Mouse (Mus musculus): ENCODE results near the gene Inha.

Gene Inha

DNA sequence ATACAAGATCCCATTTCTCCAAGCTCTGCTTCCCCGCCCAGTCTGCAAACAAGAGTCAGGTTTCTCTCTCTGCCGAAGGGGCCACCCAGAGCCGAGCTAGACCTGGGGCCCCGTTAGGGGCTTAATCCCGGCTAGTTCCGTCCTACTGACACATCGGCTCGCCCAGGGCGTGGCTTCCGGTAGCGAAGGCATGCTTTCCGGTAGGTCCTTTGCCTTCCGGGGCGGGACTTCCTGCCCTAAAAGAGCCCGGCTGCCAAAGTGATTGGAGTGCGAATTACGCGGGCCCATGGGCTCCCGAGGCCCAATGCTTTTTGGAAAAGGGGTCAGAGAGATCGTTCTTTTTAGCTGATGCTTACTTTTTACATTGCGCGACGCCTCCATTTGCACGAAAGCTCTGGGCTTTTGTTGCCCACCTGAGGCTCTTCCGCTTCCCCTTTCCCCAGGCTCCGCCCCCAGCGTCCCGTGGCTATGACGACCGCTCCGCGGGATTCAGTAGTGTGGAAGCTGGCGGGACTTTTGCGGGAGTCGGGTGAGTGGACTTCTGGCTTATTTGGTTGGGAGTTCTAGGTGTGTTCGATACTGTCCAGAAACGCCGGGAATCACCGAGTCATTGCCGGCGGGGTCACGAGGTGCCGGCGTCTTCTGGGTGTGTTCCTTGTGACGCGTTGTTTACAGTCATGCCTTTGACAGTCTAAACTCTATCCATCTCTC is 14.6 kb downstream of the Inha start, which contains the start of gene Stk11ip:
Gene Stk11ip (plus strand): TSS at position 209 of the 711 bp plus-strand sequence.
- peak; percentile 80 to 90 for DNase-seq

DNA sequence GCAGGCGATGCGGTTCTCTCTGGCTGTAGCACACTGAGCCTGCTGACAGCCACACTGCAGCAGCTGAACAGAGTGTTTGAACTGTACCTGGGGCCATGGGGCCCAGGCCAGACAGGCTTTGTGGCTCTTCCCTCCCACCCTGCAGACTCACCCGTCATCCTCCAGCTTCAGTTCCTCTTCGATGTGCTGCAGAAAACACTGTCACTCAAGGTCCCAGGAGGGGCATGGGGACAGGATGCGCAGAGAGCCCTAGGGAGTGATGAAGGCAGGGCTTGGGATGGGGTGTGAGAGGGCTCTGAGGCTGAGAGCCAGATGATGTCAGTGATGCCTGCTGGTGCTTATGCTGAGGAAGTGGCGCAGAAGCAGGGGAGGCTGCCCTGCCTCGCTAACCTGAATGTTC is 17.8 kb downstream of the Inha start:
- DNase-seq, result peak; percentile 46 to 61

DNA sequence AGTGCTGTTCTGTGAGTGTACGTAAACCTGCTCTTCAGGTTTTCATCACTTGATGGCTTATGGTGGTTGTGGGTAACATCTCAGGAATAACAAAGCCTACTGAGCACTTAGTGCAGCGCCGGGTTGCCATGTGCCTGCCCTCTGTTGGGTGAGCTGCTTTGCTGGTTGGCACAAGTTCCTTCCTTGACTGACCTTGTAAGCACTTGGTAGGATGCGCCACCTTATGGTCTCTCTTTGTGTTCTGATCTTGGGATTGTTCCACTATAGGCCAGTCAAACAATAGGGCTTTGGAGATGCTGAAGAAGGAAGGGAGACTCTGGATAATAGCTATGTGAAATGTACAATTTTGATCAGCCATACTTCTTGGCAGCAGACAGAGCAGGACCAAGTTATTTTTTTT is 23.7 kb downstream of the Inha start:
- no peak for DNase-seq

DNA sequence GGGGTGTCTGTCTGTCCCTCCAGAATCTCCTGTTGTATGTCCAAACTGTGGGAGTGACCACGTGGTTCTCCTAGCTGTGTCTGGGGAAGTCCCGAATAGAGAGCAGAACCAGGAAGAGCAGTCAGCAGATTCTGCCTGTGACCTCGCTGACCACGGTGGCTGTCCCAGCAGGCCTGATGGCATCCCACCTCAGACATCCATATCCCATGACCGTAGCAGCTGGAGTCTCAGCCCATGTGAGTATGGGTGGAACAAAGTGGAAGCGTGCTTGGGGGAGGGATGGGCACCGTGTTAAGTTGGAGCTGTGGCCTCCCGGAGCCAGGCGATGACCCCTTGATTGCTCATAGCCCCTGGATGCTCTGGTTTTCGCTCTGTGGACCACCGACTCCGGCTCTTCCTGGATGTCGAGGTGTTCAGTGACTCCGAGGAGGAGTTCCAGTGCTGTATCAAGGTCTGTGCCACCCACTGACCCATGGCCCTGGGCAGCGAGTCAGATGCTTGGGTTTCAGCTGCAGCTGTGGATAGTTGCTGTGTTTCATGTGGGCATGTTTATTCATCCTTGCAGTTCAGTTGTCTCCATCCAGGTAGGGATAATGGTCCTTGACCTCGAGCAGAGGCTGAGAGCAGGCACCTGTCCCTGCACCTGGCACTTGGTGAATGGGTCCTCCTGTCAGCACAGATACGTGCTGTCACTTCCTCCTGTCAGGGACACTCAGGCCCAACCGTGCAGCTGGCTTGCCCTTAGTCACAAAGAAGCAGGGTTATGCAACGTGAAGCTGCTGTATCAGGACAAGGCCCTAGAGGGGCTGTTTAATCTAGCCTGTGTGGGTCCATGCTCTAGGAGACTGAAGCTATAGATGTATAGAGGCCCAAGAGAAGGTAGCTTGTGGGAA is 25.6 kb downstream of the Inha start:
- DNase-seq, result no peak

DNA sequence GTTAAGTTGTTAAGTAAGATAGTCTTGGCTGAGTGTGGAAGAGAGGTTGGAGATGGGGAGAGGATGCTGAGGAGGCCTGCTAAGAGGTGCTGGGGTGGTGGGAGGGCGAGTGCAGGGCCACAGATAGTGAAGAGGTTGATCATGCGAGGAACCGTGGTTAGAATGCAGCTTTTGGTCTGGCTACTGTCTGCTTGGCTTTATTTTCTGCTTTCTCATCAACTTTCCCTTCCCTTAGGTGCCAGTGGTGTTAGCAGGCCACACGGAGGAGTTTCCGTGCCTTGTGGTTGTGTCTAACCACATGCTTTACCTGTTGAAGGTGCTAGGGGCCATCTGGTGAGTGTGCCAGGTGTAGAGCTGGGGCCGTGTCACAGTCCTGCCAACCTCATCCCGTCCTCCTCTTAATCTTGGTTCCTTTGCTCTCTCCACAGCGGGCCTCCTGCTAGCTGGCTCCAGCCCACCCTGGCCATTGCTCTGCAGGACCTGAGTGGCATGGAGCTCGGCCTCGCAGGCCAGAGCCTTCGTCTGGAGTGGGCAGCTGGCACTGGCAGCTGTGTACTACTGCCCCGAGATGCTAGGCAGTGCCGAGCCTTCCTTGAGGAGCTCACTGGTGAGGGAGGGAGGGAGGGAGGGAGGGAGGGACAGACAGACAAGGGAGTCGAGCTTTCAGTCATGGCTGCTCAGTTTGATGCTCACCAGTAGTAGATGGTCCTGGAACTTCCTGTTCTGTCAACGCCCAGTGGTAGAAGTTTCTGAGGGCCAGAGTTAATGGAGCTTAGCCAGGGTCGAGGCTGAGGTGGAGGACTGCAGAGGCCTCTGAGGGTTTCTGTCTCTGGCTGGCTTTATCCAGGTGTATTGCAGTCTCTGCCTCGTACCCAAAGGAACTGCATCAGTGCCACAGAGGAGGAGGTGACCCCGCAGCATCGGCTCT is 26.7 kb downstream of the Inha start:
- no peak for DNase-seq

DNA sequence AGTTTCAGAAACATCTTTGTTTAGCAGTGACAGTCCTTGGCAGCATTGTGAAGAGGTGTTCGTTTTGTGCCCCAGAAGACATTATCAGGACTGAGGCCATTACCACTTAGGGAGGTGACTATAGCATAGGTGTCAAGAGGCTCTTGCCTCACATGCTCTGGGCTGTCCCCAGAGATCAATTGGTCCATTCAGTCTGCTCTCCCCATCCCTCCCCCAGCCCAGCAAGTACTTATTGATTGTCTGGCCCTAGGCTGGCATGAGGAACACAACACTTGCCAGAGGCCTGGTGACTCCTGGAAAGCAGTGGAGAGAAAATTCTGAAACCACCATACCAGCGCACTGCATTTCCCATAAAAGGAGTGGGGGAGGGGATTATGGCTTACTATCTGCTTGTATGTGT is 30.7 kb downstream of the Inha start:
- DNase-seq, result no peak

DNA sequence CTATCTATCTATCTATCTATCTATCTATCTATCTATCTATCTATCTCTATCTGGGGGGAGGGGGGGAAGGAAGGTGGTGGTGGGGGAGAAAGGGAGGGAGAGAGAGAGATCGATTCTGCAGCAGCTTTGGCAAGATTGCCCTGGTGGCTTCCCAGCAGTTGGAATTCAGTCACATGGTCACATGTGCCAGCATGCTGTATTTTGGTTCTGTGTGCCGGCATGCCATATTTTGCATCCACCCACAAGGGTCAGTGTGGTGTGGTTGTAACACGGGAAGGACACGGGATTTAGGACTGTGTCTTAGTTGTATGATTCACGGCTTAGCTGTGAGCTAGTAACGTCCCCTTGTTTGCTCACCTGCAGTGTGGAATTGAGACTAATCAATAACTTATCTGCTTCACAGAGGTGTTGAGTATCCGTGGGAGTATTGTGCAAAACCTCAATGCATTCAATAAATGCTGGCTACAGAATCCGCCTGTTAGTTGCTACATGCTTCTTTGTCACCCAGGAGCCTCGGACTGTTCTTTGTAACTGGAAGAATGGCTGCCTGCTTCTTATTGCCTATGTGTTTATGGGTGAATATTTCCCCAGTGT is 31.8 kb downstream of the Inha start:
- no peak for DNase-seq

DNA sequence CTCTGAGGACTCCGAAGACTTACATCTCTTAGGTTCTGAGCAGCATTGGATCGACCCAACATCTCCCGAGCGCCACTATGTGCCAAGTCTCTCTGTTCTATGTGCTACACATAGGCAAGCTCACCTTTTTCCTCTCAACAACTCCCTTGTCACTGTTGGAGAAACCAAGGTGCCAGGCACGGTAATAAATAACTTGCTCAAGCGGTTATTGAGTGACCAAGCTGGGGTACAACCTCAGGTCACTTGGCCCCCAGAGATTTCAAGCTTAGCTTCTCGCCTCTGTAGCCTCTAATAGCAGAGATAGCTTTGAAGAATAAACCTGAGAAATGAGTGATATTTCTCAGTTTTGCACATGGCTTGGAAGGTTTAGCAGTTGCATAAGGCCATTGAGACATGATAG is 34.6 kb downstream of the Inha start:
- no peak for DNase-seq

DNA sequence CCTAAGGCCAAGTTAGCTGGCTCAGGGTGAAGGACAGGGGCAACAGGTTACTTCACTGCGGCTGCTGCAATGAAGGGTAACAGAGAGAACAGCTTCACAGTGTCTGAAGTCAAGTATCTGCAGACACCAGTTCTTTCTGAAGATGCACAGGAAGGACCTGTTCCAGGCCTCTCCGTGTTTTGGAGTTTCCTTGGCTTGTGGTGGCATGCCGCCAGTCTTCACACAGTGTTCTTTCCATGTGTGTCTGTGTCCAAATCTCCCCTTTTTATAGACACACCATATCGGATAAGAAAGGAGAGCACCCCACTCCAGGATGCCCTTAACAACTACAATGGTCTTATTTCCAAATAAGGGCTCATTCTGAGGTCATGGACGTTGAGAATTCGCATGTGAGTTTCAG is 37.5 kb downstream of the Inha start:
- no peak for DNase-seq

DNA sequence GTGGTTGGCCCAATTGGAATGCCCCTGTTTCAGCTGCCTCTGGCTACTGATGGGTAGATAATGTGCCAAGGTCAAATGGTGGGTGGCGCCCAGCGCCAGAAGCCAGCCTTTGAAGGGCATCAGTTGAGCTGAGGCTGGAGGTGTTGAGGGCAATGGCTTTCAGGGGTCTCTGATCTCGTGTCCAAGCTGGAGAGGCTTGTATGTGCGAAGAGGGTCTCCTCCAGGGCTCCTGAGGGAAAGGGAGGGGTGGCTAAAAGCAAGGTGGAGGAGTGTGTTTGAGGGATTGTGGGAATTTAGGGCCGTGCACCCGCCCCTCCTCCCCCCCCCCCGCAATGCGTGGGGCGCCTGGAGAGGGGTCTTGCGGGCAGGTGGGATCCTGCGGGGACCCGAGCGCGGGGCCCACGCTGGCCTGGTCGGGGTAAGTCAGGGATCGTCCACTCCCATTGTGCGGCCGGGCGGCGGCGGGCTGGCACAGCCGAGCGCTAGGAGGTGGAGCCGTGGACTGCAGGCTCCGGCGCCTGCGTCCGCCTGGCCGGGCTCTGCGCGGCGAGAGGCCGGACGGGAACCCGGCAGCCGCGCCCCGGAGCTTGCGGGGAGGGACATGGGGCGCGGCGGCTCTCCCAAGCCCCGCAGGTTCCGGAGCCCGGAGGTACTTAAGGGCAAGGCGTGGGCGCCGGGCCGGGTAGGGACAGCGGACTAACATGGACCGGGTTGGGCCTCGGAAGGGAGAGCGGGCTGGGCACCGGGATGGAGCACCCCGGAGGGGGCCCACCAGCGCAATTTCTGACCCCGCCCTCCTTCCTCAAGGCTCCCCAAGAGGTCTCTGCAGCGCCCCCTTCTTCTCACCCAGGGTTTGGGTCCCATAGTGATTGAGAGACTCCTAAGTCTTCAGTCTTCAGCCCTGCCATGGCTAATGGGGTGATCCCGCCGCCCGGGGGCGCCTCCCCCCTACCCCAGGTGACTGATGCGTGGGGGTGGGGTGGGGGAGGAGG is 39.4 kb downstream of the Inha start, which contains the start of gene Slc4a3:
Gene Slc4a3 (plus strand): TSS at position 302 of the 992 bp plus-strand sequence.
- DNase-seq, result peak in 1 of 2 experiments; percentile 19

DNA sequence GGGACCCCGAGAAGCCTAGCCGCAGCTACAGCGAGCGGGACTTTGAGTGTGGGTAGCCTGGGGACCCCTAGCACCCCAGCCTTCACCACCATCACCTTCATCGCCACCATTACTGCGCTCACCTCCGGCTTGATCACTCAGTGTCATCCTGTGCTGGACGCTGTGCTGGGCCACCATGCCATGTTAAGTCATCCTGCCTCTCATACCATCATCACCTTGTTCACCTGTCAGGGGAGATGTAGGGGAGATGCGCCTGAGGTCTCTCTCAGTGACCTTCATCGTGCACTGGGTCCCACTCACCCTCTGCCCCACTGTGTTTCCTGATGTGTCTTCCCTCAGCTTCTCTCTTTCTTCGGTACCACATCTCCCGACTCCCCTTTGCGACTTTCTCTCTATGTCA is 40.5 kb downstream of the Inha start:
- DNase-seq, result no peak

DNA sequence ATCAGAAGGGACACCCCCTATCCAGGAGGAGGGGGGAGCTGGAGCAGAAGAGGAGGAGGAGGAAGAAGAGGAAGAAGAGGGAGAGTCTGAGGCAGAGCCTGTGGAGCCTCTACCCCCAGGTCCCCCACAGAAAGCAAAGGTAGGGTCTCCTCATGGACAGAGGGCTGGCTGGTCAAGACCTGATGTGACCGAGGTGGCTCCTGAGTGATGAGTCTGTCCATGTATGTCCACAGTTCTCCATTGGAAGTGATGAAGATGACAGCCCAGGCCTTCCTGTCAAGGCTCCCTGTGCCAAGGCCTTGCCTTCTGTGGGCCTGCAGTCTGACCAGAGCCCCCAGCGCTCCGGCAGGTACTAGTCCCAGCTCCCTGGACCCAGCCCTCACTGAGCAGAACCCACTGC is 41.2 kb downstream of the Inha start:
- no peak for DNase-seq

DNA sequence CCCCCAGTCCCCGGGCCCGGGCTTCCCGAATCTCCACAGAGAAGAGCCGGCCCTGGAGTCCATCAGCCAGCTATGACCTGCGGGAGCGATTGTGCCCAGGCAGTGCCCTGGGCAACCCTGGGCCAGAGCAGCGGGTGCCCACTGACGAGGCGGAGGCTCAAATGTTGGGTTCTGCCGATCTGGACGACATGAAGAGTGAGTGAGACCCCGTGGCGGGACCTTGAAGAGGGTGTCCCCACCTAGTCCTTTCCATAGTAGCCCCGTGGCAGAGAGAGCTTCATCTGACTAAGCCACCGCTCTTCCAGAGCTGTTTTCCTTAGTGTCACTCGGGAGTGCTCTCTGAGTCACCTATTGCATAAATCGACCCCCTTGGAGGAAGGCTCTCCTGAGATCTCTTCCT is 42.0 kb downstream of the Inha start:
- DNase-seq, result no peak

DNA sequence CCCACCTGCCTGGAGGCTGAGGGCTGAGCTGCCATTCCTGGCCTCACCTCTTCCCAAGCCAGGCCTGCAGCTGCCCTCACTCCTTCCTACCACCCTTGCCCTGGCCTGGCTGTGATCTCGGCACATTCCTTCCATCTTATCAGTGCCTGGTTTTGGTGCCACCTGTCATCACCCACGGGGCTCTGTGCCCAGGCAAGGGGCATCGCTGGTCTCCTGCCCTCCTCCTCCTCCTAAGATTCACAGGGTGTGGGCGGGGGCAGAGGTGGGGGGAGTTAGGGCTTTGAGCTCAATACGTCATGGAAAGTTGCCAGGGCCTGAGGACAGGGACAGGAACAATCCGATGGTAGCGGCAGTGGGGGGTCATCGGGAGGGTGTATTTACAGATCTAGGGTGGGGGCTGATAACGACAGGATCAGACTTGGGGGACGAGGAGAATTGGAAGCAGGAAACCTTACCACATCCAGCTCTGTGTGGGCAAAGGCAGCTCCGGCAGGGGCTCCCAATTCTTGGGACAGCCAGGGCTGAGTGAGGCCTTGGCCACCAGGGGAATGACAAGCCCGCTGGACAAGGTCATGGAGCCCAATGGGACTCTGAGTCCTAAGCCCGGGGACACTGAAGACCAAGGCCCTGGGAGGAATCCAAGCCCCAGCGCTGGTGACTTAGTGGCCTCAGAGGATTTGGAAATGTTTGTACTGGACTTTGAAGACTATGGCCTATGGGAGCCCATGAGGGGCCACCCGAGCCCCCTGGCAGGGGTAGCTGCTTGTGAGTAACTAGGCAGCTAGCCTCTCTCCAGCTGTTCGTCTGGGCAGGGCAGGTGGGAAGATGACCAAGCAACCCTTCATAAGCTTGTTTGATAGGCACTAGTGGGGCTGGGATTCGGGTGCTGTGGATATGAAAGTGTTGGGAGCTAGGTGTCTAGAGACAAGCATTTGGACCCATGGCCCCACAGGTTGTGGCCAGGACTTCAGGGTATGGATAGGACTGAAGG is 42.7 kb downstream of the Inha start:
- DNase-seq, result no peak

DNA sequence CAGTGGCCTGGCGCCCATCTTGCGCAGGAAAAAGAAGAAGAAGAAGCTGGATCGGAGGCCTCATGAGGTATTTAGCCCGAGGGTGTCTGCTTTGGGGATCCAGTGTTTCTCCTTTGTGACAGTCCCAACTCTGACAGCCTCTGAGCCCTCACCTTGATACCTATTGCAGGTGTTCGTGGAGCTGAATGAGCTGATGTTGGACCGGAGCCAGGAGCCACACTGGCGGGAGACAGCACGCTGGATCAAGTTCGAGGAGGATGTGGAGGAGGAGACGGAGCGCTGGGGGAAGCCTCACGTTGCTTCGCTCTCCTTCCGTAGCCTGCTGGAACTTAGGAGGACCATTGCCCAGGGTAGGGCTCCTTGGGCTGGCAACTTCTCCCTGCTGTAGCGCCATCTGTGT is 43.7 kb downstream of the Inha start:
- DNase-seq, result no peak

DNA sequence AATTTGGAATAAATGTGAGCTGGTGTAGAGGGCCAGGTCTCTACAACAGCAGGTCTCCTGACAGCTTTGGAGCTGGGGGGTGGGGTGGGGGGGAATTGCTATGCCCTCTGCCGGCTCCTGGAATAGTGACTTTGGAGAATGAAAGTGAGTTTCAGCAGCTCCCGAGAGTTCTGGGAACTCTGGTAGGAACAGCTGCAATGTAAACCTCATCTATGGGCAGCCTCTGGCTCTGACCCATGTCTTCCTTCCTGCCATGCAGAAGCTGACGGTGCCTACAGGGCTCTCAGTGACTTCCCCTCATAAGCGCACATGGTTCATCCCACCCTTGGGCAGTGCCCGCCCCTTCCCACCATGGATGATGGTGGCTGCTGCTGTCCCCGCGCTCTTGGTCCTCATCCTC is 48.8 kb downstream of the Inha start:
- no peak for DNase-seq

DNA sequence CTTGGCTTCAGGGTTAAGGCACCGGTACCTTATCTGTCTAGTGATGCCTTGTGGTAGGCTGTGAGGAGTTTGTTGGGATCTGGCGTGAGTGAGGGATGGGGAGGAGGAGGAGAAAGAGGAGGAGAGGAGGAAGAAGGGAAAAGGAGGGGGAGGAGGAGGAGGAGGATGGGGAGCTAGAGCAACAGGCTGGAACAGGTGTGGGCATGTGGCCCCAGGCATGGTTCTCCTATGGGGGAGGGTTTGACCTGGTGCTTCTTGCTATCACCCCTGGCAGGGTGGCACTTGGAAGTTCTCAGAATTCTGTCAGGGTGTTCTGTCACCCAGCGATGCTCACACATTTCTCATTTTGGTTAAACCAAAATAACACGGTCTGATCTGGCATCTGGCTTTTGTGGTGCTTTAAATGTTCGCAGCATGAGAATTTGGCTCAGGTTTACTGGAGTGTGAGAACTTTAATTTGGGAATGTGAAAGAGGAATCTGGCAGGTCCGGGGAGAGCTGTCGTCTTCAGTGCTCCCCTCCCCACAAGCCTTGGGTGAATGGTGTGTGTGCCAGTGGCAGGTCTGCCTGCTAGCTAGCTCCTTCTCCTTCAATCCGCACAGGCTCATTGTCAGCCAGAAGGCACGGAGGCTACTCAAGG is 49.4 kb downstream of the Inha start:
- no peak for DNase-seq

DNA sequence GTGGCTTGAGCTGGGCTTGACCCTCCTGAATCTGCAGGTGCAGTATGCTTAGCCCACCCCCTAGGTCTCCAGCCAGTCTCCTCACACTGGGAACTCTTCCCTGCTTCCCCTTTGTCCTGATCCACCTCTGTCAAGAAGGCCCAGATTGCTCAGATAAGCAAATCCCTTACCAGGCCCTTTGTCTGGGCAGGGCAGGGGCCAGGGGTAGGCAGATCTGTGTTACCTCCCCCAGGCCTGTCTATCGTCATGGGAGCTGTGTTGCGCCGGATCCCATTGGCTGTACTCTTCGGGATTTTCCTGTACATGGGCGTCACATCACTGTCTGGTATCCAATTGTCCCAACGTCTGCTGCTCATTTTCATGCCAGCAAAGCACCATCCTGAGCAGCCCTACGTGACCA is 50.2 kb downstream of the Inha start:
- DNase-seq, result no peak

DNA sequence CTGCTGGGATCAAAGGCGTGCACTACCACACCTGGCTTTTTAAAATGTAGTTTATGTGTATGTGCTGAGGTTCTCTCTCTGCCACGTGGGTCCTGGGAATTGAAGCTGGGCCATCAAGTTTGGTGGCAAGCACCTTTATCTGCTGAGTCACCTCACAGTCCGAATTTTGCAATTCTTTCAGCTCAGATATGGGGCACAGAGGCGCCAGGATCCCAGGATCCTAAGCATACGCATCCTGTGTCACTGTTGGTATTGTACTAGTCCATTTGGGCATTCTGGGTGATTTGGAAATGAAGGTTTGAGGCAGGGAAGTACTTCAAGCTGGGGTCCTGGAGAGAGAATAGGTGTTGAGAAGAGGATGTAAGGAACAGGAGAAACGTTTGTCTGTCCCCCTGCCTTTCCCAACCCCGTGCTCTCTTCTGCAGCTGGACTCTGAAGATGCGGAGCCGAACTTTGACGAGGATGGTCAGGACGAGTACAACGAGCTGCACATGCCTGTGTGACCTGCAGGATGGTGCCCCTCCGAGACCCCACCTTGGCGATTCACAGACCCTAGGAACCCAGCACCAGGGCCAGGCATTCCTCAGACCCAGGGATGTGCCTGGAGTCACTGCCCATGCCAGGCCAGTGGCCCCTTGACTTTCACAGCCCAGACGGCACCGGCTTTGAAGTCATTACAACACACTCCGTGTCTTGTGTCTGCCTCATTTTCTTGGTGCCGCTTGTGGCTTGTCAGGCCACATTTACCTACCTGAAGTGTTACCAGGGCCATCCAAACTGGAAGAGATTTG is 51.7 kb downstream of the Inha start:
- DNase-seq, result no peak

All from spleen, adult 18-20 months (tissue).